20 mouse cellular contexts compared by ENCODE assay signal in genomic region chr2:153064190-153064970, GRCm38 (mm10). TPM values are rescaled to one million over a fixed set of nuclear protein-coding genes. Genes with fewer than 3 reads are reported as not detected.
DNase-seq lines count a peak whose midpoint lies in the region; ATAC-seq and TF ChIP-seq lines count a peak whose summit lies in the region.
"Had no signal": no experiment of that assay in that cellular context is flagged by ENCODE, and none has a peak within 500 bp of the region (broad histone marks: within the 10 kb centered on the region; RNA-seq: fewer than 3 reads in every experiment).

No protein-coding gene starts in this region.

- peak overlapping the region; percentile 64; the same call in 1 of the 2 replicates for H3K27ac ChIP-seq in heart, embryonic 10.5 days
- 0 out of 2 replicates have a peak overlapping the region, but pooled peaks have one; percentile 35 for H3K27ac ChIP-seq in liver, adult 2 months (replicated peaks; ENCODE audit: insufficient read depth, low read depth, low read length)
- H3K27ac ChIP-seq in liver, embryonic 12.5 days: no peak overlapping the region
- peak overlapping the region; percentile 35 for H3K27ac ChIP-seq in brown adipose tissue, adult 24 weeks (replicated peaks; ENCODE audit: low read depth, low read length)
- peak overlapping the region; percentile 70; the same call in 1 of the 2 replicates for H3K27ac ChIP-seq in heart, postnatal 0 days (ENCODE audit: low read depth)
- no peak overlapping the region for H3K27ac ChIP-seq in midbrain, embryonic 14.5 days (replicated peaks; ENCODE audit: low read depth, low read length)
- H3K27ac ChIP-seq: intestine, embryonic 15.5 days; left cerebral cortex, adult 2 months; midbrain, embryonic 10.5 days had no signal

- TF ChIP-seq CTCF in liver, adult 2 months (IDR thresholded peaks at IDR 0.05; ENCODE audit: low read depth, low read length): no peak
- TF ChIP-seq CTCF in heart, postnatal 0 days (IDR thresholded peaks at IDR 0.05; ENCODE audit: low read depth): no peak

- intact Hi-C loops in heart, postnatal 36 days (cut with DNase I): no loop called here

- WGBS in heart, embryonic 10.5 days: 65% methylated on average over 9 of the region's 9 CpGs
- 70% methylated on average over 9 of the region's 9 CpGs for WGBS in liver, adult 2 months
- 45% methylated on average over 9 of the region's 9 CpGs for WGBS in liver, embryonic 12.5 days (ENCODE audit: insufficient replicate concordance)
- 65% methylated on average over 9 of the region's 9 CpGs for WGBS in heart, postnatal 0 days
- WGBS in midbrain, embryonic 14.5 days: 76% methylated on average over 9 of the region's 9 CpGs

- no peaks in the 10 kb centered on the region for H3K36me3 ChIP-seq in heart, embryonic 10.5 days
- H3K36me3 ChIP-seq in liver, adult 2 months (ENCODE audit: control insufficient read depth, insufficient read depth, low read length): no peaks in the 10 kb centered on the region
- no peaks in the 10 kb centered on the region for H3K36me3 ChIP-seq in liver, embryonic 12.5 days
- H3K36me3 ChIP-seq in heart, postnatal 0 days (replicated peaks; ENCODE audit: control insufficient read depth, insufficient read depth, low read length): no peaks in the 10 kb centered on the region
- no peaks in the 10 kb centered on the region for H3K36me3 ChIP-seq in midbrain, embryonic 14.5 days (ENCODE audit: control insufficient read depth, insufficient read depth, low read length)
- H3K36me3 ChIP-seq: intestine, embryonic 15.5 days; midbrain, embryonic 10.5 days had no signal

- H3K4me2 ChIP-seq in liver, embryonic 12.5 days: no peak overlapping the region
- H3K4me2 ChIP-seq in heart, postnatal 0 days (ENCODE audit: low read depth, low read length): 0 out of 2 replicates have a peak overlapping the region, but pooled peaks have one; percentile 15
- no peak overlapping the region for H3K4me2 ChIP-seq in midbrain, embryonic 14.5 days (ENCODE audit: low read length)
- H3K4me2 ChIP-seq: forebrain, embryonic 13.5 days; hindbrain, embryonic 13.5 days; intestine, embryonic 15.5 days had no signal

- no peaks in the 10 kb centered on the region for H3K9me3 ChIP-seq in heart, embryonic 10.5 days
- H3K9me3 ChIP-seq in liver, embryonic 12.5 days (replicated peaks): no peaks in the 10 kb centered on the region
- H3K9me3 ChIP-seq in heart, postnatal 0 days (replicated peaks; ENCODE audit: control insufficient read depth, low read length): no peaks in the 10 kb centered on the region
- H3K9me3 ChIP-seq in midbrain, embryonic 14.5 days (ENCODE audit: control insufficient read depth, low read length): no peaks in the 10 kb centered on the region
- H3K9me3 ChIP-seq: forebrain, embryonic 13.5 days; hindbrain, embryonic 13.5 days; intestine, embryonic 15.5 days; midbrain, embryonic 10.5 days had no signal

- peaks cover 19% of the 10 kb centered on the region; the same call in 1 of the 2 replicates for H3K4me1 ChIP-seq in heart, embryonic 10.5 days
- H3K4me1 ChIP-seq in liver, adult 2 months (ENCODE audit: control insufficient read depth, insufficient read depth, low read length): no peaks in the 10 kb centered on the region
- H3K4me1 ChIP-seq in liver, embryonic 12.5 days: peaks cover 13% of the 10 kb centered on the region; the same call in 1 of the 2 replicates
- H3K4me1 ChIP-seq in brown adipose tissue, adult 24 weeks (ENCODE audit: control insufficient read depth, insufficient read depth, insufficient read length, low read length): 0 out of 2 replicates have a peak, but pooled peaks cover 6% of the 10 kb centered on the region
- 0 out of 2 replicates have a peak, but pooled peaks cover 6% of the 10 kb centered on the region for H3K4me1 ChIP-seq in heart, postnatal 0 days (ENCODE audit: control insufficient read depth, insufficient read depth)
- no peaks in the 10 kb centered on the region for H3K4me1 ChIP-seq in midbrain, embryonic 14.5 days (ENCODE audit: control insufficient read depth, insufficient read depth, low read length)
- H3K4me1 ChIP-seq: hindbrain, embryonic 13.5 days; intestine, embryonic 15.5 days had no signal

- TF ChIP-seq EP300 in heart, postnatal 0 days (IDR thresholded peaks at IDR 0.05; ENCODE audit: low read depth): no peak

- no peaks in the 10 kb centered on the region for H3K79me2 ChIP-seq in liver, adult 2 months (ENCODE audit: control insufficient read depth, insufficient read depth, low read length)

- no peak for DNase-seq in heart, embryonic 10.5 days (ENCODE audit: low spot score)
- no peak for DNase-seq in heart, postnatal 36 days
- no peak for DNase-seq in liver, adult 2 months (ENCODE audit: extremely low read depth, low read depth, low spot score)
- no peak for DNase-seq in heart, postnatal 0 days (ENCODE audit: low spot score)
- DNase-seq in midbrain, embryonic 14.5 days: no peak
- DNase-seq: cerebellum, adult 9-10 months; kidney, postnatal 4 days; layer of hippocampus, adult 9-11 months; left cerebral cortex, postnatal 4 days; liver; thymus, postnatal 14 days had no signal

- peaks cover 66% of the 10 kb centered on the region for H3K27me3 ChIP-seq in heart, embryonic 10.5 days (ENCODE audit: insufficient read depth, poor library complexity, severe bottlenecking)
- no peaks in the 10 kb centered on the region for H3K27me3 ChIP-seq in liver, adult 2 months (ENCODE audit: control insufficient read depth, insufficient read depth, low read length)
- H3K27me3 ChIP-seq in liver, embryonic 12.5 days (replicated peaks): peaks cover 20% of the 10 kb centered on the region
- H3K27me3 ChIP-seq in heart, postnatal 0 days (ENCODE audit: control insufficient read depth, insufficient read depth, low read length): peaks cover 14% of the 10 kb centered on the region
- no peaks in the 10 kb centered on the region for H3K27me3 ChIP-seq in midbrain, embryonic 14.5 days (ENCODE audit: control insufficient read depth, insufficient read depth, low read length)

- H3K9ac ChIP-seq in liver, adult 2 months (ENCODE audit: low read depth, low read length): no peak overlapping the region
- H3K9ac ChIP-seq in liver, embryonic 12.5 days: no peak overlapping the region
- no peak overlapping the region for H3K9ac ChIP-seq in heart, postnatal 0 days (replicated peaks; ENCODE audit: low read depth, low read length)
- H3K9ac ChIP-seq in midbrain, embryonic 14.5 days (replicated peaks; ENCODE audit: low read length): no peak overlapping the region
- H3K9ac ChIP-seq: forebrain, embryonic 13.5 days; hindbrain, embryonic 13.5 days; intestine, embryonic 15.5 days had no signal

- no peak for TF ChIP-seq POLR2A in liver, adult 2 months (IDR thresholded peaks at IDR 0.05; ENCODE audit: extremely low read depth, insufficient read depth, low read length)

- no peak overlapping the region for H3K4me3 ChIP-seq in heart, embryonic 10.5 days
- no peak overlapping the region for H3K4me3 ChIP-seq in liver, adult 2 months (ENCODE audit: insufficient read depth, low read depth, low read length)
- no peak overlapping the region for H3K4me3 ChIP-seq in liver, embryonic 12.5 days
- H3K4me3 ChIP-seq in brown adipose tissue, adult 24 weeks (ENCODE audit: insufficient read depth, low read depth, low read length): peak overlapping the region; percentile 2; the same call in 1 of the 2 replicates
- no peak overlapping the region for H3K4me3 ChIP-seq in heart, postnatal 0 days (ENCODE audit: low read depth, low read length)
- H3K4me3 ChIP-seq in midbrain, embryonic 14.5 days (replicated peaks; ENCODE audit: low read depth, low read length): no peak overlapping the region
- H3K4me3 ChIP-seq: erythroblast, embryonic 14.5 days; forebrain, embryonic 13.5 days; hindbrain, embryonic 13.5 days; intestine, embryonic 15.5 days; left cerebral cortex, adult 2 months; midbrain, embryonic 10.5 days had no signal

- no peak for ATAC-seq in liver, embryonic 12.5 days
- ATAC-seq in heart, postnatal 0 days (ENCODE audit: insufficient read depth, low read depth): no peak
- no peak for ATAC-seq in midbrain, embryonic 14.5 days (ENCODE audit: low FRiP score, low TSS enrichment)
- ATAC-seq: forebrain, embryonic 13.5 days; intestine, embryonic 15.5 days had no signal

RNA-seq across cellular contexts. Expression of gene Ccm2l, which starts 1.4 kb away (rescaled TPM):
- 4.4 and 5.1 TPM in 2 replicates for polyA plus RNA-seq in heart, embryonic 10.5 days (2016; fragmentation: Nextera tagmentation; extraction: Ambion mirVana)
- total RNA-seq in heart, postnatal 36 days (2021): 10 to 100 TPM; 16.0 to 23.1 TPM
- 2.3 and 2.5 TPM in 2 replicates for total RNA-seq in liver, adult 2 months (2014; rRNA removed)
- 3.4 and 5.5 TPM in 2 replicates for polyA plus RNA-seq in liver, adult 2 months (2012; rRNA removed)
- 2.1 and 2.6 TPM in 2 replicates for polyA plus RNA-seq in liver, embryonic 12.5 days (2016; fragmentation: Nextera tagmentation; extraction: Ambion mirVana)
- polyA plus RNA-seq in brown adipose tissue, adult 24 weeks (2012; ENCODE audit: insufficient read depth, insufficient read length, missing spikeins): 4.0 and 4.5 TPM in 2 replicates
- total RNA-seq in heart, postnatal 0 days (2014; rRNA removed; ENCODE audit: low replicate concordance): 21.0 and 32.4 TPM in 2 replicates
- polyA plus RNA-seq in heart, postnatal 0 days (2015; fragmentation: Nextera tagmentation; extraction: Ambion mirVana): 3.5 and 4.3 TPM in 2 replicates
- polyA plus RNA-seq in midbrain, embryonic 14.5 days (2014; fragmentation: Nextera tagmentation; extraction: Ambion mirVana): 1.5 and 2.0 TPM in 2 replicates
- polyA plus RNA-seq: erythroblast, embryonic 14.5 days had no signal

RNA-seq across cellular contexts. Expression of gene Xkr7, which starts 32.7 kb away (rescaled TPM):
- polyA plus RNA-seq in heart, embryonic 10.5 days (2016; fragmentation: Nextera tagmentation; extraction: Ambion mirVana): not detected in 2 replicates
- total RNA-seq in heart, postnatal 36 days (2021): not detected
- total RNA-seq in liver, adult 2 months (2014; rRNA removed): not detected in 2 replicates
- not detected in 2 replicates for polyA plus RNA-seq in liver, adult 2 months (2012; rRNA removed)
- not detected in 2 replicates for polyA plus RNA-seq in liver, embryonic 12.5 days (2016; fragmentation: Nextera tagmentation; extraction: Ambion mirVana)
- not detected in 2 replicates for polyA plus RNA-seq in brown adipose tissue, adult 24 weeks (2012; ENCODE audit: insufficient read depth, insufficient read length, missing spikeins)
- not detected in 2 replicates for total RNA-seq in heart, postnatal 0 days (2014; rRNA removed; ENCODE audit: low replicate concordance)
- polyA plus RNA-seq in heart, postnatal 0 days (2015; fragmentation: Nextera tagmentation; extraction: Ambion mirVana): not detected in 2 replicates
- 1.0 and 2.1 TPM in 2 replicates for polyA plus RNA-seq in midbrain, embryonic 14.5 days (2014; fragmentation: Nextera tagmentation; extraction: Ambion mirVana)
- polyA plus RNA-seq: erythroblast, embryonic 14.5 days; kidney, embryonic 14.5 days had no signal

RNA-seq across cellular contexts. Expression of gene Hck, which starts 43.9 kb away (rescaled TPM):
- 0.48 and 1.3 TPM in 2 replicates for polyA plus RNA-seq in heart, embryonic 10.5 days (2016; fragmentation: Nextera tagmentation; extraction: Ambion mirVana)
- 1 to 10 TPM; 1.7 to 1.9 TPM for total RNA-seq in heart, postnatal 36 days (2021)
- total RNA-seq in liver, adult 2 months (2014; rRNA removed): 7.7 and 8.1 TPM in 2 replicates
- 2.8 and 5.7 TPM in 2 replicates for polyA plus RNA-seq in liver, adult 2 months (2012; rRNA removed)
- polyA plus RNA-seq in liver, embryonic 12.5 days (2016; fragmentation: Nextera tagmentation; extraction: Ambion mirVana): 5.6 and 6.5 TPM in 2 replicates
- 1.1 and 1.7 TPM in 2 replicates for polyA plus RNA-seq in brown adipose tissue, adult 24 weeks (2012; ENCODE audit: insufficient read depth, insufficient read length, missing spikeins)
- 3.8 and 6.4 TPM in 2 replicates for total RNA-seq in heart, postnatal 0 days (2014; rRNA removed; ENCODE audit: low replicate concordance)
- polyA plus RNA-seq in heart, postnatal 0 days (2015; fragmentation: Nextera tagmentation; extraction: Ambion mirVana): 1.5 and 1.7 TPM in 2 replicates
- polyA plus RNA-seq in midbrain, embryonic 14.5 days (2014; fragmentation: Nextera tagmentation; extraction: Ambion mirVana): 1.4 and 2.3 TPM in 2 replicates

RNA-seq across cellular contexts. Expression of gene Pdrg1, which starts 49.2 kb away (rescaled TPM):
- 89.9 and 94.4 TPM in 2 replicates for polyA plus RNA-seq in heart, embryonic 10.5 days (2016; fragmentation: Nextera tagmentation; extraction: Ambion mirVana)
- 100 to 1,000 TPM; 120 to 130 TPM for total RNA-seq in heart, postnatal 36 days (2021)
- 10.9 and 14.4 TPM in 2 replicates for total RNA-seq in liver, adult 2 months (2014; rRNA removed)
- 23.7 and 28.3 TPM in 2 replicates for polyA plus RNA-seq in liver, adult 2 months (2012; rRNA removed)
- 55.2 and 56.2 TPM in 2 replicates for polyA plus RNA-seq in liver, embryonic 12.5 days (2016; fragmentation: Nextera tagmentation; extraction: Ambion mirVana)
- 77.4 and 100 TPM in 2 replicates for polyA plus RNA-seq in brown adipose tissue, adult 24 weeks (2012; ENCODE audit: insufficient read depth, insufficient read length, missing spikeins)
- total RNA-seq in heart, postnatal 0 days (2014; rRNA removed; ENCODE audit: low replicate concordance): 24.1 and 71.8 TPM in 2 replicates
- 120 and 129 TPM in 2 replicates for polyA plus RNA-seq in heart, postnatal 0 days (2015; fragmentation: Nextera tagmentation; extraction: Ambion mirVana)
- 117 and 177 TPM in 2 replicates for polyA plus RNA-seq in midbrain, embryonic 14.5 days (2014; fragmentation: Nextera tagmentation; extraction: Ambion mirVana)

Comparison
In these comparisons a context has a peak if more than half of its experiments do, and no peak if none do; other contexts are left out.
1. H3K27ac ChIP-seq: peak in heart, embryonic 10.5 days (single experiment), liver, adult 2 months (single experiment), brown adipose tissue, adult 24 weeks (single experiment) and heart, postnatal 0 days (single experiment); none in liver, embryonic 12.5 days (single experiment) and midbrain, embryonic 14.5 days (single experiment).